Mouse (Mus musculus) kidney, embryonic 16.5 days (tissue): Measurements from ENCODE around the gene Mrpl11. TPM values are rescaled to one million over a fixed set of nuclear protein-coding genes. Genes with fewer than 3 reads are reported as not detected.
"Not testable (repeated sequence)": the region's sequence is repeated elsewhere in the genome, so short reads cannot be mapped to it uniquely, and the experiment has no call there.

Experiments
- ATAC-seq: fragments of 200-750 bp; cut with Nextera tagmentation; 2 replicates; pipeline ENCODE4 v1.8.0; 2017; ENCODE audit warnings: moderate TSS enrichment; ENCODE audit not compliant: low FRiP score, low TSS enrichment
- H3K27ac ChIP-seq: fragments of 300-500 bp; sonication (generic); 2 replicates; pipeline ENCODE4 v1.5.1; 2014; ENCODE audit warnings: low read length
- H3K27me3 ChIP-seq: fragments of 300-500 bp; sonication (generic); 2 replicates; pipeline ENCODE4 v1.6.1; 2014; ENCODE audit warnings: low read length, control low read depth, mixed read lengths; ENCODE audit not compliant: insufficient read depth
- H3K36me3 ChIP-seq: fragments of 300-500 bp; sonication (generic); 2 replicates; pipeline ENCODE4 v1.6.1; 2014; ENCODE audit warnings: low read length, control low read depth, mixed read lengths; ENCODE audit not compliant: insufficient read depth
- H3K4me1 ChIP-seq: fragments of 300-500 bp; sonication (generic); 2 replicates; pipeline ENCODE4 v1.6.1; 2014; ENCODE audit warnings: low read length, control low read depth, mixed read lengths; ENCODE audit not compliant: insufficient read depth
- H3K4me2 ChIP-seq: fragments of 300-500 bp; sonication (generic); replicated peaks from 2 replicates; pipeline ENCODE4 v1.6.1; 2014; ENCODE audit warnings: low read depth, low read length
- H3K4me3 ChIP-seq: fragments of 300-500 bp; sonication (generic); 2 replicates; pipeline ENCODE4 v1.5.1; 2014; ENCODE audit warnings: mild to moderate bottlenecking, low read length
- H3K9ac ChIP-seq: fragments of 300-500 bp; sonication (generic); replicated peaks from 2 replicates; pipeline ENCODE4 v1.6.1; 2014; ENCODE audit warnings: low read length
- H3K9me3 ChIP-seq: fragments of 300-500 bp; sonication (generic); 2 replicates; pipeline ENCODE4 v1.6.1; 2016; ENCODE audit warnings: low read length, control low read depth
- WGBS: fragments of 180-500 bp; shearing (Covaris S2); extraction: QIAGEN DNeasy Blood & Tissue Kit; methylation state at CpG from one replicate; pipeline ENCODE4 v1.1.7; 2014; 5-methylcytosine and 5-hydroxymethylcytosine counted together
- polyA plus RNA-seq: library from polyadenylated mRNA; unstranded; fragments of >200 nt; fragmentation: Nextera tagmentation; extraction: Ambion mirVana; gene quantifications from 2 replicates; pipeline ENCODE4 v1.2.1, GENCODE M21; 2015

Mrpl11 gene
- polyA plus RNA-seq, 1 experiment from 2014 or later = 102 TPM

- Histone ChIP-seq H3K4me1 (peaks cover 15% of the 10 kb centered on the region; the same call in 1 of the 2 replicates), H3K9me3 (no peaks in the 10 kb centered on the region), H3K9ac (peak within 1 kb of the TSS; percentile 69), H3K36me3 (no peaks in the 10 kb centered on the region), H3K27ac (no peak within 1 kb of the TSS), H3K4me3 (peak within 1 kb of the TSS; percentile 74), H3K4me2 (peak within 1 kb of the TSS; percentile 97), H3K27me3 (no peaks in the 10 kb centered on the region)
- WGBS = under 1% methylated on average over 46 of the region's 55 CpGs
- peak; percentile 96 for ATAC-seq
Observed at GRCm38 (mm10) chr19:4942551-4943252, 19.2 kb upstream of the Mrpl11 start, which contains the start of gene Peli3. Gene Peli3 (minus strand): TSS chr19:4943127.

- H3K27me3 ChIP-seq = no peaks in the 10 kb centered on the region
- H3K4me1 ChIP-seq = peaks cover 18% of the 10 kb centered on the region; the same call in 1 of the 2 replicates
- no peak overlapping the region for H3K27ac ChIP-seq
- no peak; the same call in 1 of the 2 replicates for ATAC-seq
- peak overlapping the region; percentile 74 for H3K4me3 ChIP-seq
- H3K9ac ChIP-seq = peak overlapping the region; percentile 69
- H3K9me3 ChIP-seq = no peaks in the 10 kb centered on the region
- no peaks in the 10 kb centered on the region for H3K36me3 ChIP-seq
- peak overlapping the region; percentile 97 for H3K4me2 ChIP-seq
- WGBS = 2% methylated on average over 13 of the region's 13 CpGs
Observed at GRCm38 (mm10) chr19:4943253-4943588, 18.7 kb upstream of the Mrpl11 start.

- ATAC-seq = no peak
Observed at GRCm38 (mm10) chr19:4945540-4945939, 16.4 kb upstream of the Mrpl11 start.

GRCm38 (mm10) chr19:4948641-4949040, 13.3 kb upstream of the Mrpl11 start:
- WGBS = 59% methylated on average over 9 of the region's 9 CpGs
- H3K27ac ChIP-seq = 0 out of 2 replicates have a peak overlapping the region, but pooled peaks have one; percentile 34
- not testable (repeated sequence) for H3K9ac ChIP-seq, H3K4me2 ChIP-seq, H3K36me3 ChIP-seq, H3K9me3 ChIP-seq, H3K27me3 ChIP-seq, ATAC-seq, H3K4me3 ChIP-seq
- H3K4me1 ChIP-seq = peaks cover 14% of the 10 kb centered on the region; the same call in 1 of the 2 replicates

More at GRCm38 (mm10) chr19:4945540-4945939, 16.4 kb upstream of the Mrpl11 start:
- Histone ChIP-seq H3K9me3 (no peaks in the 10 kb centered on the region), H3K27me3 (no peaks in the 10 kb centered on the region), H3K4me1 (peaks cover 20% of the 10 kb centered on the region; the same call in 1 of the 2 replicates), H3K4me3 (no peak overlapping the region), H3K4me2 (no peak overlapping the region), H3K9ac (no peak overlapping the region), H3K36me3 (no peaks in the 10 kb centered on the region), H3K27ac (no peak overlapping the region)
- 31% methylated on average over 6 of the region's 6 CpGs for WGBS

GRCm38 (mm10) chr19:4968236-4968635, 6.3 kb downstream of the Mrpl11 start:
- Histone ChIP-seq H3K27me3 (no peaks in the 10 kb centered on the region), H3K9ac (no peak overlapping the region), H3K36me3 (peaks cover 25% of the 10 kb centered on the region), H3K4me2 (no peak overlapping the region), H3K4me3 (no peak overlapping the region), H3K27ac (no peak overlapping the region), H3K4me1 (peaks cover 1% of the 10 kb centered on the region; the same call in 1 of the 2 replicates), H3K9me3 (no peaks in the 10 kb centered on the region)
- WGBS = 78% methylated on average over 2 of the region's 2 CpGs
- ATAC-seq = no peak

- H3K4me3 ChIP-seq = no peak overlapping the region
- no peaks in the 10 kb centered on the region for H3K36me3 ChIP-seq
- no peak for ATAC-seq
- peaks cover 20% of the 10 kb centered on the region for H3K27me3 ChIP-seq
- no peak overlapping the region for H3K27ac ChIP-seq
- no peaks in the 10 kb centered on the region for H3K9me3 ChIP-seq
- no peak overlapping the region for H3K4me2 ChIP-seq
- H3K4me1 ChIP-seq = no peaks in the 10 kb centered on the region
- no peak overlapping the region for H3K9ac ChIP-seq
Observed at GRCm38 (mm10) chr19:4981767-4982166, 19.8 kb downstream of the Mrpl11 start.

GRCm38 (mm10) chr19:4989013-4989412, 27.1 kb downstream of the Mrpl11 start:
- 0 out of 2 replicates have a peak, but pooled peaks have one; percentile 31 for ATAC-seq
- Histone ChIP-seq H3K36me3 (no peaks in the 10 kb centered on the region), H3K27me3 (peaks cover 50% of the 10 kb centered on the region), H3K9me3 (no peaks in the 10 kb centered on the region), H3K4me1 (no peaks in the 10 kb centered on the region), H3K9ac (no peak overlapping the region), H3K4me2 (no peak overlapping the region), H3K4me3 (no peak overlapping the region), H3K27ac (no peak overlapping the region)
- 3% methylated on average over 13 of the region's 13 CpGs for WGBS

GRCm38 (mm10) chr19:4989434-4990255, 27.7 kb downstream of the Mrpl11 start:
- no peak for ATAC-seq
- Histone ChIP-seq H3K9ac (no peak overlapping the region), H3K36me3 (no peaks in the 10 kb centered on the region), H3K27ac (no peak overlapping the region), H3K9me3 (no peaks in the 10 kb centered on the region), H3K4me3 (no peak overlapping the region), H3K4me2 (no peak overlapping the region), H3K4me1 (no peaks in the 10 kb centered on the region), H3K27me3 (peaks cover 44% of the 10 kb centered on the region)
- WGBS = 19% methylated on average over 47 of the region's 47 CpGs

GRCm38 (mm10) chr19:4990256-4990625, 28.3 kb downstream of the Mrpl11 start, which contains the start of gene Npas4:
Gene Npas4 (minus strand): TSS chr19:4990316.
- Histone ChIP-seq H3K36me3 (no peaks in the 10 kb centered on the region), H3K27ac (no peak within 1 kb of the TSS), H3K4me2 (no peak within 1 kb of the TSS), H3K9me3 (no peaks in the 10 kb centered on the region), H3K9ac (no peak within 1 kb of the TSS), H3K27me3 (peaks cover 39% of the 10 kb centered on the region), H3K4me1 (no peaks in the 10 kb centered on the region), H3K4me3 (no peak within 1 kb of the TSS)
- no peak for ATAC-seq
- WGBS = 22% methylated on average over 4 of the region's 4 CpGs

- no peaks in the 10 kb centered on the region for H3K9me3 ChIP-seq
- no peak overlapping the region for H3K27ac ChIP-seq
- ATAC-seq = no peak
- no peaks in the 10 kb centered on the region for H3K4me1 ChIP-seq
- H3K9ac ChIP-seq = no peak overlapping the region
- H3K4me2 ChIP-seq = no peak overlapping the region
- 2% methylated on average over 21 of the region's 22 CpGs for WGBS
- H3K27me3 ChIP-seq = peaks cover 36% of the 10 kb centered on the region
- H3K36me3 ChIP-seq = no peaks in the 10 kb centered on the region
- no peak overlapping the region for H3K4me3 ChIP-seq
Observed at GRCm38 (mm10) chr19:4990716-4991115, 28.8 kb downstream of the Mrpl11 start.
